8 mouse cellular contexts compared by ENCODE assay signal in the genomic region with DNA sequence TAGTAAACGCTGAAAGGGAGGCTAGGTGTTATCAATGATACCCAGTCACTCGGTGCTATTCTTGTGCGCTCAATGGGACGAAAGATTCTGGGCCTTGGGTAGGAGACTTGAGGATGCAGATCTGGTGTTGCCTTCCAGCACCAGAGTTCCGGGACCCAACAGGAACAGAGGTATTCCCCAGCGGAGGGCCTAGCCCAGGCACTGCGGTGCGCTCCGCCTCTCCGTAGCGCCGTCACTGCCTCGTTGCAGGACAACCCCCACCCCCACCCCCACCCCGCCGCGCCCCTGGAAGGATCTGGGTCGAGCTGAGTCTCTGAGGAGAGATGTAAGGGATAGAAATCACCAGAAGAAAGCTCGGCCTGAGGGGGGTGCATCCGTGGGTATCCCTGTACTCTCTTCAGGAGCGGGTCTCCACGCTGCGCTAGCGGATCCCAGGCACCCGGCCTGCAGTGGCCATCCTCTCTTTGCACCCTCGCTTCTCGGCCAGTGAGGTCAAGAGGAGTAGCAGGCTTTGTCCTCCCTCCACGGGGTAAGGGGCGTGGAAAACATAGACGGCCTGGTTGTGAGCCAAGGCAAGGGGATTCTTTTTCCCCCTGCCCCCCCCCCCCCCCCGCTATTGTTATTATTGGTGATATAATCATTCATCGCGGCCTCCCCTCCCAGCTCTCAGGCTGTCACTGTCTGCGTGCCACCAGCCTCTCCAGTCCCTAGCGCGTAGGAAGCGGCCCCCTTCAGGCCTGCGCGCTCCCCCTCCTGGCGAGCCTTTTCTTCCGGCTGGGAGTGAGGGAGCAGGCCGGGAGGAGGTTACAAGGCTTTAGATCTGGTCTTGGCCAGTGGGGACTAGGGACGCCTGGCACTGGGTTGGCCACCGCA. TPM values are rescaled to one million over a fixed set of nuclear protein-coding genes. Genes with fewer than 3 reads are reported as not detected.
DNase-seq lines count a peak whose midpoint lies in the region; ATAC-seq lines count a peak whose summit lies in the region.

No protein-coding gene starts in this region.

- H3K9ac ChIP-seq in hindbrain, embryonic 11.5 days (ENCODE audit: low read depth, low read length), result peak overlapping the region; percentile 81

- ATAC-seq in hindbrain, embryonic 11.5 days (ENCODE audit: low FRiP score), result peak; percentile 91

- no peaks in the 10 kb centered on the region for H3K9me3 ChIP-seq in hindbrain, embryonic 11.5 days (ENCODE audit: control insufficient read depth, low read length)

- peak overlapping the region; percentile 51 for H3K4me3 ChIP-seq in hindbrain, embryonic 11.5 days (ENCODE audit: low read depth, low read length)

- DNase-seq in MN1 (ENCODE audit: low spot score), result peak; percentile 94
- DNase-seq in cerebellum, adult 9-10 months, result peak; percentile 85
- peak; percentile 72 to 81 for DNase-seq in frontal cortex, adult 2 months (ENCODE audit: extremely low spot score in 1 of 2, low spot score in 1 of 2)
- peak; percentile 85 for DNase-seq in hindbrain, embryonic 11.5 days (ENCODE audit: low spot score)
- peak; percentile 75 to 84 for DNase-seq in layer of hippocampus, postnatal 14 days (ENCODE audit: low spot score in 2 of 2)
- peak; percentile 93 for DNase-seq in lung, postnatal 10 days
- DNase-seq in ovary, postnatal 36 days (ENCODE audit: low spot score), result peak; percentile 84
- DNase-seq in thymus, postnatal 14 days, result peak; percentile 85

- H3K27me3 ChIP-seq in hindbrain, embryonic 11.5 days (ENCODE audit: control insufficient read depth, insufficient read depth, low read length), result no peaks in the 10 kb centered on the region

- H3K36me3 ChIP-seq in hindbrain, embryonic 11.5 days (ENCODE audit: control insufficient read depth, insufficient read depth, low read length), result no peaks in the 10 kb centered on the region

- peak overlapping the region; percentile 75 for H3K4me2 ChIP-seq in hindbrain, embryonic 11.5 days (replicated peaks; ENCODE audit: low read depth, low read length)

- 0% methylated on average over 40 of the region's 43 CpGs for WGBS in hindbrain, embryonic 11.5 days

- H3K4me1 ChIP-seq in hindbrain, embryonic 11.5 days (replicated peaks; ENCODE audit: control insufficient read depth, insufficient read depth, low read length), result no peaks in the 10 kb centered on the region

- peak overlapping the region; percentile 96 for H3K27ac ChIP-seq in hindbrain, embryonic 11.5 days (ENCODE audit: low read depth, low read length)

RNA-seq across cellular contexts. Expression of a gene that starts 0.7 kb away (rescaled TPM):
- 12.2 and 15.1 TPM in 2 replicates for polyA plus RNA-seq in frontal cortex, adult 2 months (2012; rRNA removed)
- 25.0 and 34.4 TPM in 2 replicates for polyA plus RNA-seq in hindbrain, embryonic 11.5 days (2014; fragmentation: Nextera tagmentation; extraction: Ambion mirVana)
- 10 to 100 TPM; 38.4 to 41.8 TPM for total RNA-seq in layer of hippocampus, postnatal 14 days (2021)

RNA-seq across cellular contexts. Expression of a gene that starts 0.8 kb away (rescaled TPM):
- polyA plus RNA-seq in frontal cortex, adult 2 months (2012; rRNA removed), result 15.3 and 15.4 TPM in 2 replicates
- polyA plus RNA-seq in hindbrain, embryonic 11.5 days (2014; fragmentation: Nextera tagmentation; extraction: Ambion mirVana), result 56.9 and 59.9 TPM in 2 replicates
- 10 to 100 TPM; 11.1 to 11.4 TPM for total RNA-seq in layer of hippocampus, postnatal 14 days (2021)

RNA-seq across cellular contexts. Expression of a gene that starts 17.2 kb away (rescaled TPM):
- 6.7 and 8.2 TPM in 2 replicates for polyA plus RNA-seq in frontal cortex, adult 2 months (2012; rRNA removed)
- polyA plus RNA-seq in hindbrain, embryonic 11.5 days (2014; fragmentation: Nextera tagmentation; extraction: Ambion mirVana), result 101 and 102 TPM in 2 replicates
- total RNA-seq in layer of hippocampus, postnatal 14 days (2021), result 1 to 10 TPM; 6.2 to 8.2 TPM

RNA-seq across cellular contexts. Expression of a gene that starts 28.1 kb away (rescaled TPM):
- polyA plus RNA-seq in frontal cortex, adult 2 months (2012; rRNA removed), result 21.3 and 22.3 TPM in 2 replicates
- polyA plus RNA-seq in hindbrain, embryonic 11.5 days (2014; fragmentation: Nextera tagmentation; extraction: Ambion mirVana), result 38.9 and 47.6 TPM in 2 replicates
- 10 to 100 TPM; 18.4 to 22.5 TPM for total RNA-seq in layer of hippocampus, postnatal 14 days (2021)

RNA-seq across cellular contexts. Expression of a gene that starts 57.7 kb away (rescaled TPM):
- 0.02 TPM in 1 of 2 replicates, not detected in the other for polyA plus RNA-seq in frontal cortex, adult 2 months (2012; rRNA removed)
- polyA plus RNA-seq in hindbrain, embryonic 11.5 days (2014; fragmentation: Nextera tagmentation; extraction: Ambion mirVana), result 0.12 and 0.20 TPM in 2 replicates
- not detected for total RNA-seq in layer of hippocampus, postnatal 14 days (2021)

Comparison
In these comparisons a context has a peak if more than half of its experiments do, and no peak if none do; other contexts are left out.
1. Peak in every context shown above with its lines: DNase-seq, ATAC-seq, H3K4me3 ChIP-seq and H3K27ac ChIP-seq.
2. RNA of a gene that starts 17.2 kb away (polyA plus RNA-seq): 101 to 102 TPM in hindbrain, embryonic 11.5 days; 6.7 to 8.2 TPM in frontal cortex, adult 2 months; every median in the first group is over 10 times any median in the second.